Mouse (Mus musculus): ENCODE results near the gene Ldlrap1. TPM values are rescaled to one million over a fixed set of nuclear protein-coding genes. Genes with fewer than 3 reads are reported as not detected.
A peak's percentile ranks its signal among the peaks of the same experiment; 100 is the strongest.

The Ldlrap1 gene
- polyA plus RNA-seq, 1 experiment from 2014 or later, result 15.4 TPM

GRCm38 (mm10) chr4:134733371-134733770 is 34.5 kb downstream of the Ldlrap1 start:
- WGBS (ENCODE audit: insufficient replicate concordance), result 68% methylated on average over 9 of the region's 9 CpGs
- H3K27ac ChIP-seq (ENCODE audit: low read depth), result 0 out of 2 replicates have a peak overlapping the region, but pooled peaks have one; percentile 6
- peaks cover 43% of the 10 kb centered on the region for H3K4me1 ChIP-seq (ENCODE audit: insufficient read depth)
- no peak overlapping the region for H3K4me3 ChIP-seq (ENCODE audit: low read depth, low read length)
- no peaks in the 10 kb centered on the region for H3K36me3 ChIP-seq (replicated peaks; ENCODE audit: insufficient read depth, low read length)
- ATAC-seq (no peak), DNase-seq (no peak)
- H3K4me2 ChIP-seq (ENCODE audit: low read depth, low read length), result no peak overlapping the region
- H3K27me3 ChIP-seq (ENCODE audit: insufficient read depth, low read length), result no peaks in the 10 kb centered on the region
- TF ChIP-seq EP300 (IDR thresholded peaks at IDR 0.05; ENCODE audit: low read depth), result no peak
- TF ChIP-seq CTCF (IDR thresholded peaks at IDR 0.05; ENCODE audit: low read depth), result no peak
- H3K9me3 ChIP-seq (ENCODE audit: low read length), result no peaks in the 10 kb centered on the region
- no peak overlapping the region for H3K9ac ChIP-seq (replicated peaks)

GRCm38 (mm10) chr4:134730106-134730505 is 37.7 kb downstream of the Ldlrap1 start:
- WGBS (ENCODE audit: insufficient replicate concordance), result 11% methylated on average over 8 of the region's 8 CpGs
- Histone ChIP-seq H3K4me1 (ENCODE audit: insufficient read depth) (peaks cover 24% of the 10 kb centered on the region), H3K4me2 (ENCODE audit: low read depth, low read length) (peak overlapping the region; percentile 34; the same call in 1 of the 2 replicates), H3K9ac (replicated peaks) (no peak overlapping the region), H3K4me3 (ENCODE audit: low read depth, low read length) (no peak overlapping the region), H3K9me3 (ENCODE audit: low read length) (no peaks in the 10 kb centered on the region), H3K36me3 (replicated peaks; ENCODE audit: insufficient read depth, low read length) (no peaks in the 10 kb centered on the region), H3K27ac (ENCODE audit: low read depth) (peak overlapping the region; percentile 70), H3K27me3 (ENCODE audit: insufficient read depth, low read length) (no peaks in the 10 kb centered on the region)
- TF ChIP-seq CTCF (IDR thresholded peaks at IDR 0.05; ENCODE audit: low read depth) (no peak), EP300 (IDR thresholded peaks at IDR 0.05; ENCODE audit: low read depth) (no peak)
- no peak for ATAC-seq
- DNase-seq, result no peak

DNA sequence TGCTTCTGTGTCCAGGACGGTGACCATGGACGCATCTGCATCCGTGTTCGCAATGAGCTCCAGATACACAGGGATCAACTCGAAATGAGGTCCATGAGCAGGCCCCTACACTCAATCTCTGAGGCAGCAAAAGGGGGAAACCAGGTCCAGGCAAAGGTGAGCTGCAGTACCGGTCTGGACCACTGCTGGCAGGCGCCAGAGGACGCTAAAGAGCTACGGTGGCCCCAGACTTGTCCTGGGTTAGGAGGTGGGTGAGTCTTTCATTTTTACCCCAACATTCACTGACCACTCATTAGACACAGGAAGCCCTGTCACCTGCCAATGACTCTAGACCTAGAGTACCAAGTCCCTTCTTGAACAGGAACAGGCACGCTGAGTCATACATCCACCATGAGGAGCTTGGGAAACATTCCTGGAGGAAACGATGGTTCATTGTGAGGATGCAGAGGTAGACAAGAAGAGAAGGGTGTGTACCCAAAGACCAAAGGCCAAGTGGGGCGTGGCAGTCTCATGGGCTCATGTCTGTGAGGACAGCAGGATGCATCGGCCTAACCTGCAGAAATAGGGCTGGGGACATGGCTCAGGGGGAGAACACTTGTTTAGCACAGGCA is 42.0 kb downstream of the Ldlrap1 start:
- Histone ChIP-seq H3K9me3 (ENCODE audit: low read length) (no peaks in the 10 kb centered on the region), H3K4me2 (ENCODE audit: low read depth, low read length) (no peak overlapping the region), H3K9ac (replicated peaks) (no peak overlapping the region), H3K27me3 (ENCODE audit: insufficient read depth, low read length) (no peaks in the 10 kb centered on the region), H3K27ac (ENCODE audit: low read depth) (no peak overlapping the region), H3K36me3 (replicated peaks; ENCODE audit: insufficient read depth, low read length) (no peaks in the 10 kb centered on the region), H3K4me3 (ENCODE audit: low read depth, low read length) (no peak overlapping the region), H3K4me1 (ENCODE audit: insufficient read depth) (peaks cover 5% of the 10 kb centered on the region)
- DNase-seq (no peak), ATAC-seq (no peak)
- 75% methylated on average over 13 of the region's 13 CpGs for WGBS (ENCODE audit: insufficient replicate concordance)
- TF ChIP-seq EP300 (IDR thresholded peaks at IDR 0.05; ENCODE audit: low read depth), result no peak
- peak; percentile 60 for TF ChIP-seq CTCF (IDR thresholded peaks at IDR 0.05; ENCODE audit: low read depth)

GRCm38 (mm10) chr4:134724974-134725373 is 42.9 kb downstream of the Ldlrap1 start:
- H3K4me2 ChIP-seq (ENCODE audit: low read depth, low read length), result no peak overlapping the region
- no peaks in the 10 kb centered on the region for H3K9me3 ChIP-seq (ENCODE audit: low read length)
- no peak overlapping the region for H3K9ac ChIP-seq (replicated peaks)
- TF ChIP-seq CTCF (IDR thresholded peaks at IDR 0.05; ENCODE audit: low read depth) (no peak), EP300 (IDR thresholded peaks at IDR 0.05; ENCODE audit: low read depth) (no peak)
- ATAC-seq, result no peak
- no peak for DNase-seq
- H3K27ac ChIP-seq (ENCODE audit: low read depth), result no peak overlapping the region
- H3K4me3 ChIP-seq (ENCODE audit: low read depth, low read length), result no peak overlapping the region
- H3K36me3 ChIP-seq (replicated peaks; ENCODE audit: insufficient read depth, low read length), result no peaks in the 10 kb centered on the region
- no peaks in the 10 kb centered on the region for H3K27me3 ChIP-seq (ENCODE audit: insufficient read depth, low read length)
- peaks cover 2% of the 10 kb centered on the region; the same call in 1 of the 2 replicates for H3K4me1 ChIP-seq (ENCODE audit: insufficient read depth)
- 44% methylated on average over 4 of the region's 4 CpGs for WGBS (ENCODE audit: insufficient replicate concordance)

GRCm38 (mm10) chr4:134723251-134723650 is 44.6 kb downstream of the Ldlrap1 start:
- DNase-seq, result no peak
- H3K36me3 ChIP-seq (replicated peaks; ENCODE audit: insufficient read depth, low read length), result no peaks in the 10 kb centered on the region
- H3K4me1 ChIP-seq (ENCODE audit: insufficient read depth), result 0 out of 2 replicates have a peak, but pooled peaks cover 8% of the 10 kb centered on the region
- no peak overlapping the region for H3K4me2 ChIP-seq (ENCODE audit: low read depth, low read length)
- no peak overlapping the region for H3K9ac ChIP-seq (replicated peaks)
- TF ChIP-seq CTCF (IDR thresholded peaks at IDR 0.05; ENCODE audit: low read depth) (no peak), EP300 (IDR thresholded peaks at IDR 0.05; ENCODE audit: low read depth) (no peak)
- H3K9me3 ChIP-seq (ENCODE audit: low read length), result no peaks in the 10 kb centered on the region
- WGBS (ENCODE audit: insufficient replicate concordance), result 56% methylated on average over 3 of the region's 3 CpGs
- no peak overlapping the region for H3K4me3 ChIP-seq (ENCODE audit: low read depth, low read length)
- H3K27me3 ChIP-seq (ENCODE audit: insufficient read depth, low read length), result no peaks in the 10 kb centered on the region
- H3K27ac ChIP-seq (ENCODE audit: low read depth), result no peak overlapping the region
- no peak for ATAC-seq

GRCm38 (mm10) chr4:134721076-134721475 is 46.7 kb downstream of the Ldlrap1 start:
- WGBS (ENCODE audit: insufficient replicate concordance), result 87% methylated on average over 6 of the region's 6 CpGs
- no peaks in the 10 kb centered on the region for H3K36me3 ChIP-seq (replicated peaks; ENCODE audit: insufficient read depth, low read length)
- no peak overlapping the region for H3K27ac ChIP-seq (ENCODE audit: low read depth)
- H3K4me1 ChIP-seq (ENCODE audit: insufficient read depth), result 0 out of 2 replicates have a peak, but pooled peaks cover 8% of the 10 kb centered on the region
- no peaks in the 10 kb centered on the region for H3K9me3 ChIP-seq (ENCODE audit: low read length)
- H3K4me2 ChIP-seq (ENCODE audit: low read depth, low read length), result no peak overlapping the region
- DNase-seq (no peak), ATAC-seq (no peak)
- no peaks in the 10 kb centered on the region for H3K27me3 ChIP-seq (ENCODE audit: insufficient read depth, low read length)
- TF ChIP-seq EP300 (IDR thresholded peaks at IDR 0.05; ENCODE audit: low read depth) (no peak), CTCF (IDR thresholded peaks at IDR 0.05; ENCODE audit: low read depth) (no peak)
- no peak overlapping the region for H3K4me3 ChIP-seq (ENCODE audit: low read depth, low read length)
- no peak overlapping the region for H3K9ac ChIP-seq (replicated peaks)

Data from liver, postnatal 0 days (tissue).